Mouse (Mus musculus) MEL (cell line): ENCODE measurements at regions not wholly inside any gene's neighbourhood (a gene's known extent, or its start where the extent isn't known, plus 50 kb on each side); places are given as distances from the start of the nearest gene placed in this dataset.

ENCODE experiments used
- E2F4 ChIP-seq: IDR thresholded peaks from 2 replicates; pipeline ENCODE4 v1.6.1; 2011; ENCODE audit warnings: low read depth, low read length, improper control_type of control experiment, borderline replicate concordance
- RCOR1 ChIP-seq: IDR thresholded peaks from 2 replicates; pipeline ENCODE4 v1.6.1; 2012; ENCODE audit warnings: low read depth, mild to moderate bottlenecking, inconsistent platforms, low read length, improper control_type of control experiment

DNA sequence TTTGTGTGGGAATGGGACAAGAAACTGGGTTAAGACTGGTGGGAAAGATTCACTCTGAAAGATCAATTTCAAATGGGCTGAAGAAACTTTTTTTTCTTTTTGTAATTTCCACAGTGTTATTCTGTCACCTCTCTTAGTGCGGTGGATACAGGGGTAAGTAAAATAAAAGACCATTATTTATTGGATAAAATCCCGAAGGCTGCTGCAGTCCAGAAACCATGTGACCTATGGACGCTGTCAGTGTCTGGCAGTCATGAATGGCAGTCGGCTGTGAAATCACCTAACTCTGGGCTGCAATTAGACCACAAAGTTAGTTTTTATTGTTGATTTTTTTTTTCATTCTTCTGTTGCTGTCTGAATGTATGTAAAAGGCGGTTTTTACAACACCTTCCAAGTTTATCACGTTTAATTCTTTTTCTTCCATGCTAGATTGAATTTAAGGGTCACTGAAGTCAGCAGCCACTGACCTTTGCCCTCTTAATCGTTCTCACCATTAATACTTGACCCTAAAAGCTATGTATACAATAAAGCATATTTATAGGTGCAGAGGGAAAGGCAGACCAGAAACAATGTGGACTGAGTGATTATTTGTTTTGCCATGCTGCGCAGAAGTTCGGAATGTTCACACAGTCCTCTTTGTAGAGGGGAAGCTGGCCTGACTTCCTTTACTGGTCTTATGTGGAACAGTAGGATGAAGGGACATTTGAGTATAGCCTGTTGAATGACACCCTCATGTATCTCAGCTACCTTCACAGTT, 182.7 kb downstream of the Bmp2 start:
- TF ChIP-seq E2F4 (no peak), RCOR1 (no peak)
